Mouse (Mus musculus): ENCODE results near the gene Bin2. TPM values are rescaled to one million over a fixed set of nuclear protein-coding genes. Genes with fewer than 3 reads are reported as not detected.

The Bin2 gene
- total RNA-seq (2021): 1 to 10 TPM; 5.3 to 5.6 TPM

- DNase-seq: peak in 1 of 2 experiments; percentile 13
Observed at GRCm38 (mm10) chr15:100669337-100669736, at the start of gene Bin2. Gene Bin2, minus strand, starts transcription at chr15:100669553.

- no peak for DNase-seq
Observed at GRCm38 (mm10) chr15:100718572-100718971, 49.2 kb upstream of the Bin2 start.

DNA sequence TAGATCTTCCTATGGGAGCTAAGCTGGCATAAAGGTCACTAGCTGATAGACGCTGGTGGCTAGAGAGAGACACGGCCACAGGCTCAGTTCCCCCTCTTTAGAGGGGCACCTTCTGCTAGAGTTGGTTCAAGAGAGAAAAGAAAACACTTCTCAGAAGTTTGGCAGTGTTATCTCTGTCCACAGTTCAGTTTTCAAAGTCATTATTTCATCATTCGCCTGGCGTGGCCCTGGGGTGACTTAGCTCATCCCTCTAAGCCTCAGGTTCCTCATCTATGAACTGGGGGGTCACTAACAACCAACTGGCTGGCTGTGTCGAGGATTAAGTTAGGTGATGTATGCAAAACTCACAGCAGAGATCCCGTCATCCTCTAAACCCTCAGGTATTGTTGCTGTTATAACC is 48.6 kb upstream of the Bin2 start:
- no peak for DNase-seq

- DNase-seq: no peak
Observed at GRCm38 (mm10) chr15:100715399-100715993, 46.1 kb upstream of the Bin2 start.

DNA sequence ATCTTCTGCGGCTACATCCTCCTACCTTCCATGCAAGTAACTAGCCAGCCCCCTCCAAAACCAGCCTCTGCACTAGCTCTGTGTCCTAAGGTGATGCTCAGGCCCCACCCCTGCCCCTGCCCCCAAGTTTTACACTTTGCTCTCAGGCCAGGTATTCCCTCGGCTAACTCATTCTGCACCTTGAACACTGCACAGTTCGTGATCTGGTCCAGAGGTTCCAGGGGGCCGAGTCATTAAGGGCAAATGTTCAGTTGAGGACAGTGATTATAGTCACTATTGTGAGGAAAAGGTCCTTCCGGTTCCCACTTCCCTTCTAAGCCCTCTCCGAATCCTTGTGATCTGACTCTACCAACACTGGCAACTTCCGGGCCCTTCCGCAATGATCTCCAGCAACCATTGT is 45.1 kb upstream of the Bin2 start:
- no peak for DNase-seq

DNA sequence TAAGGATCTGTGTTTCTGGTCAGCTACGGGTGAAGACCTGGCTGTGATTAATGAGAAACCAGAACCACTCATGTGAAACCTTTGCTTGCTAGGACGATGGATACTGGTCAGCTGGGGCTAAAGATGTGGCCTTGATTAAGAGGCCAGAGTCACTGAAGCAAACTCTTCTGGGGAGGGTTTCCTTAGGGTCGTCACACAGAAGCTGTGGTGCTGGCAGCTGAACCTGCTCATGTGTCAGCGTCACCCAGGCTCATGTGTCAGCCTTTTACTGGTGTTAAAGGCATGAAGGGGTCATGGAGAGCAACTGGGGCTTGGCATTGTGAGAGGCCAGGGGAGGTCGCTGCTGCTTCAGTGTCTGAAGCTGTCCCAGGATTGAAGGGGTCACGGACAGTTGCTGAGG is 41.5 kb upstream of the Bin2 start:
- no peak for DNase-seq

DNA sequence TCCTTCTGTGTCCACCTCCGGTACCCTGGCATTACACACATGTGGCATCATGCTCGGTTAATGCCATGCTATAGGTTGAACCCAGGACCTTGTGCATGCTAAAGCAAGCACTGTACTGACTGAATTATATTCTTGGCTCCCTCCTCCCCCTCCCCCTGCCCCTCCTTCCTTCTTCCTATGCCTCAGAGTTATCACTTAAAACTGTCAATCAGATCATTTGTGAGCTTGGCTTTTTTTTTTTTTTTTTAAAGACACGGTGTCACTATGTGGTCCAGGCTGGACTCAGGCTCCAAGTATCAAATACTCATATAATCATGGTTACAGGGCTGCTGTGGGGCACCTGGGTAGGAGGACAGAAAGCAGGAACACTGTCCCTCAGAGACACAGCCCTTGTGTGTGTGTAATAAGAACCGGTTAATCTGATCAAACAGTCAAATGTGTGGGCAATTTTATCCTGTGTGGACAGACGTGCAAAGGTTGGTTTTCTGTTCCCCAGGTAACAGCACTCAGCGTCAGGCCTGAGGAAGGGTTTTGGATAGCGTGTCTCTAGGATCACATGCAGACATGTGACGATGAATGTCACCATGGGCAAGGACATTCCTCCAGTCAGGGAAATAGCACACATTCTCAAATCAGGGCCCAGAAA is 39.2 kb upstream of the Bin2 start:
- no peak for DNase-seq

DNA sequence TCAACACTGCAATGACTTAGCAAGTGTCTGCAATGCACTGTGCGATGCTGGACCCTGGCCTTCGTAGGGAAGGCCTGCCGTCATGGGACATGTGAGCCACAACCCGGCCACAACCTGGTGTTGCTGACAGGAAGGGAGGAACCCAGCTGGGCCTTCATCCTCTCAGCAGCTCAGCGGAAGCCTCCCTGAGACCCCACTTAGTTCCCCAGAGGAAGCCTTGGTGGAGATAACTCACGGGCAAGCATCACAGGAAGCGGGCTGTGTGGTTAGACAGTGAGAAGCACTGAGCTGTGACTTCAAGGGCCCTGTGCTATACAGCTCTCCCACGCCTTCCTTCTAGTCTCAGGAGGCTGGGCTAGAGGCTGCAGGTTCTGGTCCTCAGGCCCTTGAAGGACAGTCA is 36.9 kb upstream of the Bin2 start:
- DNase-seq: no peak

DNA sequence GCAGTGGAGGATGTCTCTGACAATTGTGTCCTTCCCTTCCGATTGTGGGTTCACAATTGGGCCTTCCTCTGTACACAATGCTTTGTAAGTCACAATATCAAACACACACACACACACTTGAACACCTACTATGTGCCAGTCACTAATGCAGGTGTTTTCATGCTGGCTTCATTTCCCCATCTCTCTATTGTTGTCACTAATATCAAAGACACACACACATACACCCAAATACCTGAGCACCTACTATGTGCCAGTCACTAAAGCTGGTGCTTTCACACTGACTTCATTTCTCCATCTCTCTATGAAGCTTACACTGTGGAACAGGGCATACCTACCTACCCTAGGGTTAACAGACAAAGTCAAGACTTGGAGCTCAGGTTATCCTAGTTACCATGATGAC is 36.0 kb upstream of the Bin2 start:
- no peak for DNase-seq

DNA sequence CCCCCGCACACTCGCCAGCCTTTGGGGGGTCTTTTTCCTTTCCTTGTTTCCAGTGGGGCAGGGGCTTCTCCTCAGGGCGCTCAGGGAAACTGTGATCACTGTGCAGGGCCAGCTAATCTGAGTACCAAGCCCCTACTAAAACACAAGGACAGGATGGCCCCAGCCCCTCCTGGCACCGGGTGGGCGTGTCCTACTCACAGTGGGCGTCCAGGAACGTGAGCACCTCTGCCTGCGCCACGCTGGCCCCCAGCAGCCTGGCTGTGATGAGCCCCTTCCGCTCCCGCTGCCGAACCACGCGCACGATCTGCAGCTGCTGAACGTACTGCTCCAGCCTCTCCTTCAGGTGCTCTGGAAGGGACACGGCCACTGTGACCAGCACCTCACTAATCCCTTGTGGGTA is 34.6 kb upstream of the Bin2 start:
- no peak for DNase-seq

GRCm38 (mm10) chr15:100701856-100702255 is 32.5 kb upstream of the Bin2 start:
- no peak for DNase-seq

DNA sequence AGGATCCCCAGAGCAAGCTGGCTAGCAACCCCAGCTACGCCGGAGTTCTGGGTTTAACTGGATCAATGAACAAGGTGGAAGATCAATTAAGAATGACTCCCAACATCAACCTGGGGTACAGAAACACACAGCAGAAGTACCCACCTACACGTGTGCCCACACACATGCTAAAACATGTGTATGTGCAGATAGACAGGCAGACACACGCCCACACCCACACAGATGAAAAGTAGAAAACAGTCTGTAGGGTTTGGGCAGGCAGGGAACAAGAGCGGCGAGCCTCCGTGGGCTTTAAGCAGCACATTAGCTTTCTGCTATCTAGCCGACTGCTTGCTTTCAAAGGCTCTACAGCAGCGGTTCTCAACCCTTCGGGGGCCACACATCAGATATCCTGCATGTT is 31.8 kb upstream of the Bin2 start:
- peak; percentile 37 to 48 for DNase-seq

GRCm38 (mm10) chr15:100700424-100700823 is 31.1 kb upstream of the Bin2 start:
- DNase-seq: no peak

GRCm38 (mm10) chr15:100699386-100699785 is 30.0 kb upstream of the Bin2 start:
- DNase-seq: no peak

DNA sequence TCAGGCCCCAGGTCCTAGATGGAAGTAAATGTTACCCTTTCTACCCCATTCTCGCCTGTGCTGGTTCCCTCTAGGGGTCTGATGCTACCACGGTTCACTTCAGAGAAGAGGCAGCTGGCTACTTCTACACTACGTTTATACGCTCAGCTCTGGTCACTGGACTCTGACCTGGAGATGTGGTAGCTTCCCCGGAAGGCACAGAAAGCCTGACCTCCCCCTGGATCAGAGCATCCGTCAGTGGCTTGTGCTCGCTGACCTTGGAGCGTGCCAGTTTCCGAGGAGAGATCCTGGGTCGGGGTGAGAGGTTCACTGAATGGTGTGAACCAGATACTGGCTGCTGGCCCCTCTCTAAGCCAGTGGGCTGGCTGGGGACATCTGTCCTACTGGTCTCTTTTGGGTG is 28.7 kb upstream of the Bin2 start:
- DNase-seq: no peak

GRCm38 (mm10) chr15:100694406-100694805 is 25.1 kb upstream of the Bin2 start:
- DNase-seq: no peak

DNA sequence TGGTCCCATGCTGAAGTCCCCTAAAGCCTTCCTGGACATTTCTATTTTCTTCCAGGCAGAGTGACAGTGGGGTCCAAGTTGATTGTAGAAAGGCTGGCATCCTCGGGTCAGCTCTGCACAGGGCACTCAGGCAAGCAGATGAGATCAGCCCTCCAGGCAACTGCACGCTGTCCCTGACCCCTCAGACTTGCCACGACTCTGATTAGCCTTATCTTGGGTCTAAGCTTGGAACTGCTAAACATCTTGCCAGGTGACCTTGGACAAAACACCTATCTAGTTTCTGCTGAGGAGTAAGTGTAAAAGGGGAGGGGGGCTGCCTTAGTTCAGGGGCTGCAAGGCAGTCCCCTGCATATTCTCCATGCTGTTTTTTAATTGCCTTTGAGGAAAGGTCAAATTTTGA is 22.6 kb upstream of the Bin2 start:
- DNase-seq: no peak

GRCm38 (mm10) chr15:100687430-100687971 is 18.1 kb upstream of the Bin2 start, which contains the start of gene Cela1:
Gene Cela1, minus strand, starts transcription at chr15:100687921.
- no peak for DNase-seq

DNA sequence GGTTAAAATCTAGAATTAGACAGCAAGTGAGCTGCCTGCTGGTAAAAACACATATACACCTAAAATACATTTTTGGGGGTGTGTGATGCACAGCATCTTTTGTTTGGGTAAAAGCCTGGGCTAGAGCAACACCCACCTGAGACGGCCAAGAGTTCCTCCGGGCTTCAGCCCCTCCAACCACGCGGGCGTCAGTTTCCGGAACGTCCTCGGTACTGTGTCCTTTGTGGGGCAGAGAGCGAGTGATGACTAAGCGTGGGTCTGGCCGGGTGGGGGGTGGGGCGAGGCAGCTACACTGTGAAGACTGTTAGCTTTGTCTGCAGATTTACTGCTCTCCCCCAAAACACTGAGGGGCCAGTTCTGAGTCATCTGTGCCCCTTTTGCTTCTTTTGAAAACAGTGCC is 17.6 kb upstream of the Bin2 start:
- DNase-seq: no peak

DNA sequence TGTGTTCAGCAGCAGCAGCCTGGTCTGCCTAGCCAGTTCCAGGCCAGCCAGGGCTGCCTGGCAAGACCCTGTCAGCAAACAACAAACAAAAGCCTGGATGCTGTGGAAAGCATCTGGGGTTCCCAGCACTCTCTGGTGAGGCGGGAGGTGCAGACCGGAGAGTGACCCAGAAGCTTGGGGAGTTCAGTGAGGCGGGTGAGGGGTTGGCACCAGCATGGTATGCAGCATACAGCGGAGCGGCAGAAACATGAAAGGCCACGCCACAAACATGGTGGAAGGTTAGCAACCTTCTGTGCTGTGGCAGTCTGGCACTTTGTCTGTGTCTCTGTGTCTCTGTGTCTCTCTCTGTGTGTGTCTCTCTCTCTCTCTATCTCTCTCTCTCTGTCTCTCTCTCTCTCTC is 17.1 kb upstream of the Bin2 start:
- DNase-seq: no peak

- DNase-seq: no peak
Observed at GRCm38 (mm10) chr15:100685849-100686248, 16.5 kb upstream of the Bin2 start.

DNA sequence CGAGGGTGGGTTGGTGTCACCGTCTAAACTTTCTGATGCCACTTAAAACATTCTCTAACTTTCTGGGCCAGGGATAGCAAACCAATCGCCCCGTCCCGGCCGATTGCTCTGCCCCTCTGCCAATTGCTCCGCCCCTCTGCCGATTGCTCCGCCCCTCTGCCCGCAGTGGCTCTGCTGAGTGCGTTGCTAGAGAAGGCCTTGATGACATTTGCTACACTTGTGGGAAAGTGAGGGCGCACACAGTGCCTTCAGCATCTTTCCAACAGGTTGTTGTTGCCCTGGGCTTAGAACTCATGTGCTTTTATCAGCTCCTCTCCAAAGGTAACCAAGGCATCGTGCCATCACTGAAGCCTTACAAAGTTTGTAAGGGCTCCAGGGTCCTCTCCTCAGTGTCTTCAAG is 15.9 kb upstream of the Bin2 start:
- DNase-seq: no peak

DNA sequence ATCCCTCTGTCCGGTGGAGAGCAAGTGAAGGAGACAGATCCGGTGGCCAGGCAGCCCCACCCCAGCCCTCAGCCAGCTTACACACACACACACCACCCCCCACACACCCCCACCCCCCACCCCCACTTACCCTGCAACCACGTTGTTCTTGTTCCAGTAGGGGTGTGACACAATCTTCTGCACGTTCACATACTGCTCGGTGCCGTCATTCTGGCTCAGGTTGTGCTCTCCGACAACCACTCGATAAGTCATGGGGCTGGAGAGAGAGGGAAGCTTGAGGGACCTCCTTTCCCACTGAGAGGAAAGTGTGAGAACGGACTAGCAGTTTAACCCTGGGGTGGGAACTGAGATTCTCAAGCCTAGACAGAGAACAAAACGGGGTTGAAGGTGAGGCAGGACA is 15.1 kb upstream of the Bin2 start:
- no peak for DNase-seq

- peak; percentile 67 to 72 for DNase-seq
Observed at GRCm38 (mm10) chr15:100683041-100683440, 13.7 kb upstream of the Bin2 start.

All from layer of hippocampus, postnatal 36 days (tissue).